Mouse (Mus musculus): ENCODE data around the gene Rfxank.

Rfxank gene

DNA sequence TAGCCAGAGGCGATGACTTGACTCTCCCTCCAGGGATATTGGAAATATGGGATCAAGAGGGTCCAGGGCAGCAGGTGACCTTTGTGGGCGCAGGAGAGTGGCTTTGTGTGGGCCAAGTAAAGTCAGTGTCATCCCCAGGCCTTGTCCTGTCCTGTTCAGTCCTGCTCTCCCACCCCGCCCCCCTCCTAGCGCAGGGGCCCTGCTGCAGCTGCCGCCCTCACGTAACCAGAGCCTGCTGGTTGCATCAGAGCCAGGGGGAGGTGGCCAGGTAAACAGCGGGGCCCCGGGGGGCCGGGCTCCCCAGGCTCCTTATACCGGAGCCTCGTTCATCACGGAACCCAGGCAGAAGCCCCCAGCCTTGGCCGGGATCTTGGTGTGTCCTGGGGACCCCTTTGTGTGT, 11.2 kb upstream of the Rfxank start:
- no peak for DNase-seq (ENCODE audit: low spot score in 2 of 2)

DNA sequence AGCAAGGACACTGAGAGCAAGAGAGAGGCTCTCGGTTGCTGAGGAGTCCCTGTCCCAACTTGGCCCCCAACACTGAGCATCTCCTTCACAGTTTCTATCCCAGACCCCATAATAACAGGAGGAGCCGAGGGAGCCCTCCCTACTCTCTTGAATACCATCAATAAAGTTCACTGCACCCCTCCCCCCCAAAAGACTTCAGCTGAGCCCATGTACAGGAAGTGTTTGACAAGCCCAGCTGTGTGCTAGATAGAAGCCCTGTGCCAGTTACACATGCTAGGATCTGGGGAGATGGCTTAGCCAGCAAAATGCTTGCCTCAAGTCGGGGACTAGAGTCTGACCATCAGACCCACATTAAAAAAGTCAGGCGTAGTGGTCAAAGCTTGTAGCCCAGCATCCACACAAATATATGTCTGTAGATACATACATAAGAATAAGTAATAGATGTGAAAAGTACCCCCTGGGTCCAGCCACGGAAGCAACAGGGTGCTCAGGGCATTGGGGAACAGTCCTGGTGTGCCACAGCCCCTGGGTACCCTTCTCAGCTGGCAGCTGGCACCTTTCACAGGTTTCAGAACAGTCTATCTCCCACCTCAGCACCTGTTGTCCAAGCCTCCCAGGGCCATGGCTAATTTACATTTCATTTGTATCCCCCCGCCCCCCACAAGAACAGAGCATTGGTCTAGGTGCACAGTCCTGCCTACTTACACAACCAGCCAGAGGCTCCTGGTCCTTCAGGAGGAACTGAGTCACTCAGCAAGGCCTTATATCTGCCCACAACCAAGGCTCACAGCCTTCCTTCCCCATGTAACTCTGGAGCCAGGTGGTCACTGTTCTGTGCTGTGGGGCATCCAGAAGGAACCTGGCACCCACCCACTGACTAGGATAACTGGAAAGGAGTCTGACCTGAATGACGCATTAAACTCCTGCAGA, 9.0 kb upstream of the Rfxank start:
- DNase-seq (ENCODE audit: low spot score in 2 of 2), result no peak

DNA sequence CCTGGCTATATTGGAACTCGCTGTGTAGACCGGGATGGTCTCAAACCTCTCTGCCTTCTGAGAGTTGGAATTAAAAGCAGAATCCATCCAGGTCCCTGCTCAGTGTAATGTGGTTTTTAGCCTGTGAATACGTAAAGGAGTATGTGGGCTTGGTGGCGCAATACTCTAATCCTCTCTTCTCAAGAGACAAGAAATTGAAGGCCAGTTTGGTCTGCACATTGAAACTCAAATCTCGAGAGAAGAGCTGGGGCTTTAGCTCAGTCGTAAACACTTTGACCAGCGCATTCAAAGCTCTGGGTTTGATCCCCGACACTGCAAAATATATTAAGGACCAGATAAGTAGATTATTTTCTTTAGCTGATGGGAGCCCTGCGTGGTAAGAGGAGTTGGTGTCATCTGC, 1.0 kb upstream of the Rfxank start:
- no peak for DNase-seq (ENCODE audit: low spot score in 2 of 2)

DNA sequence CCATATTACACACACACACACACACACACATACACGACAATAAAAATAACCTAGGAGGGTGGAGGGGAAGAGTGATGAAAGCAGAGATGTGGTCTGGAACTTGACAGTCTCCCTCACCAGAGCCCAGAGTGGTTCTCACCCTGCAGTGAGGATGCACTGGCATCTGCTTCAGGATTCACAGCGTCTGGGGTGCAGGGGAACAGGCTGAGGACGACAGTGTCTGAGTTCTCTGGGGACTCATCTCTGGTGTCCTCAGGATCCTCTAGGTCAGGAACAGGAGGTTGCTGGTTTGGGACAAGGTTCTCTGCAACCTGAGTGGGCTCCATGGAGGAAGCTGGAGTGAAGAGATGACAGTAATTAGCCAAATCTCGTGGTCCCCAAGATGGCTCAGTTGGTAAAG, 1.1 kb downstream of the Rfxank start:
- no peak for DNase-seq (ENCODE audit: low spot score in 2 of 2)

DNA sequence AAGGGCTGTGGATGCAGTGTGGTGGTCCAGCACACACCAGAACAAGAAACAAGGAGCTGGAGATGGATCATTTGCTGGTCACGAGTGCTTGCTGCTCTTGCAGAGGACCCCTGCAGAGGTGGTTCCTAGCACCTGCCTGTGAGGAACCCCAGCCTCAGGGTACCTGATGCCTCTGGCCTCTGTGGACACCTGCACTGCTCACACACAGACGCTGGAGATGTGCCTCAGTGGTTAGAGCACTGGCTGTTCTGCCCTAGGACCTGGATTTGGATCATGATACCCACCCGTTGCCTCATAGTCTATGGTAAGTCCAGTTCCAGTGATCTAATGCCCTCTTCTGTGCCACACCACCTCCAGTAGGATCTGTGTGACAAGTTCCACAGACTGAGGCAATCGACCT, 2.4 kb downstream of the Rfxank start:
- DNase-seq (ENCODE audit: low spot score in 2 of 2), result no peak

DNA sequence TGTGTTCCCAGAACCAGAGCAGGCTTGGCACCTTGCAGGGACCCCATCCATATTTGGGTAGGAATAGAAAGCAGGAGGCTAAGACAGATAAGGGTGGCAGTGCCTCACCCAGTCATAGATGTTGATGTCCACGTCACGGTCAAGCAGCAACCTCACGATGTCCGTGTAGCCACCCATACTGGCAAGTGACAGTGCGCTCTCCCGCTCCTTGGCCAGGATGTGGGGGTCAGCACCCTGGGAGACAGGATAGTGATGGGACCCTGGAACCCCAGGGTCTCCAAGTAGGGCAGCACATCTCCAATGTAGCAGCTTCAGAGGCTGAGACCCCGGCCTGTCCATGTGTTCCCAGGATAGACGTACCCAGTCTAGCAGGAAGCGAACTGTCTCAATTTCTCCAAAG, 4.0 kb downstream of the Rfxank start:
- DNase-seq (ENCODE audit: low spot score in 2 of 2), result no peak

DNA sequence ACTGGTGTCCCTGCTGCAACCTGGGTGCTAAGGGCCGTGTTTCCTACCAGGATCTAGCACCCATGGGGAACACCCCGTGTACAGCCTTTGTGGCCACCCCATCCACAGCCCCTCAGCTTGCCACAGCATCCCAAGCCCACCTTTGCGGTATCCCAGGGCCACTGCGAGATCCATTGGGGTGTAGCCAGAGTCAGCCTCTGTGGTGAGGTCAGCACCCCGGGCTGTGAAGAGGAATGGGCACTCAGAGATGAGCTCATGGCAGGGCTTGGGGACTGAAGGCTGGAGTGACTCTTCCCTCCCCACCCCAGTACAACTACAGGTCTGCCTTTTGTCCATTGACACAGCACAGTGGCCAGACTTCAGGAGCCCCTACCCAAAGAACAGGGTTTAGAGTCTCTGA, 4.9 kb downstream of the Rfxank start:
- no peak for DNase-seq (ENCODE audit: low spot score in 2 of 2)

DNA sequence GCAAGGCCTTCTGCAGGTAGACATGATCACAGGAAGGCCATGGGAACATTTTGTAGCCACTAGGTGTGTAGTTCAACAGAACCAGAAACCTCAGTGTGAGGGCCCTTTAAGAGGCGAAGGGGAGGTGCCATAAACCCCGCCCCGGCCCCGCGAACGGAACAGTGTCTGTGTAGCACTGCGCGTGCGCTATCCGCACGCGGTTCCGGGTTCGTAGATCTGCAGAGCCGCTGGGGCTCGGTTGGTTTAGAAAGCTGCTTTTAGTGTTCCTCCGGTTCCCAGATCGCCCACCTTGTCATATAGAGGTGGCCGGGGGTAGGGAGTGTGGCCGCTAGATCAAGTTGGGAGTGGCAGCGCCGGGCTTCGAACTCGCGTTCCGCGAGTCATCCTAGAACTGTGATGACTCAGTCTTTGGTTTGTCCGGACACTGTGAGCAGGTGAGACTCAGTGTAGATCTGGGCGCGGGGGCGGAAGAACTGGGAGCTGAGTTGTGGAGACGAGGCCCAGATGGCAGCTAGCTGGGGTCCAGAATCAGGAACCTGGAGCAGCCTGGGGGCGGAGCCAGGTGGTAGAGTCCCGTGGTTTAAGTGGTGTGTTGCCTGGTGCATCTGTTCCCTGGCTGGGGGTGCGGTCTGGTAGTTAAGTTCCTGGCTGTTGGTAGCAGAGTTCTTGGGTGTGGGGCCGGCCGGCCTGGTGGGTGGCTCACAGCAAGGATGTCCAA, 7.6 kb downstream of the Rfxank start, which contains the start of gene Nr2c2ap:
Nr2c2ap (plus strand) TSS at position 168 of the 718 bp plus-strand sequence.
- peak; percentile 63 to 74 for DNase-seq (ENCODE audit: low spot score in 2 of 2)

DNA sequence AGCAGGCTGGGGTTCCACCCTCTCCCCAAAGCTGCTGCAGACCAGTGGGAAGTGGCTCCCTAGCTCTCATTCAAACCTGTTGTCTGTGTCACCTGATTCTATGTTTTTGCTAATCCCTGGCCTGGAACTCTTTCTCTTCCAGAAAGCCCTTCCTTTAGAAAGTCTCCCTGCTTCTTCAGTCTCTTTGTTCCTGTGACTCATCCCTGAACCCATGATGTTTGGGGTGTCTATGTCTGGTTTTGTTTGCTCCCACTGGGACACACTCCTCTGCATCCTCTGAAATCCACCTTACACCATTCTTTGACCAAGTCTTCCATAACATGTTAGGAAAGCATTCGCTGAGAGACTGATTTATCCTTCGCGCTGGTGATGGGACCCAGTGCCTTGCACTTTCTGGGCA, 8.9 kb downstream of the Rfxank start:
- no peak for DNase-seq (ENCODE audit: low spot score in 2 of 2)

DNA sequence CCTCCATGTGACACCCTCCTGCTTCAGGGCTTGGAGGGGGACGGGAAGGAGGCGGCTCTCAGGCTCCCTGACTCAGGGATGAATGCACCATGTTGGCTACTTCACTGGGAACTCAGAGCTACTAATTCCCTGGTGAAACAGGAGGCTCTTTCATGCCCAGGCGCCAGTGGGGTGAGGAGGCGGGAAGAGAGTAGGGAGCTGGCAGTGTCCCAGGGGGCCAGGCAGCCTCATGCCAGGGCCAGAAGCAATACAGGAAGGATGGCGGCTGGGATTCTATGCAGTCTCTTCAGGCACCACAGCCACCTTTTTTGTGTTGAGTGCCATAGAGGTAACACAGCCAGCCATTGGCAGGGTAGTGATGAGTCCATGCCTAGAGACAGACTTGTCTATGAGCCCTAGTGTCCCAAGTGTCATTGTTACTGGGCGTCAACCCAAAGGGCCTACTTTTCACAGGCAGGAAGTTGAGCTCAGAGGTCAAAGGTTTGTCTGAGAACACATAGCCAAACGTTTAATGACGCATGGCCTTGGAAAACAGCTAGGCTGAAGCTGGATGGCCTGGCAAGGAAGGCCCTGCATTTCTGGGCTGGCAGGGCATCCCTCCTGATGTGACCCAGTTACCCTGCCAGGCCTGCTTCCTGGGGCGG, 9.5 kb downstream of the Rfxank start:
- DNase-seq (ENCODE audit: low spot score in 2 of 2), result peak; percentile 76 to 86

DNA sequence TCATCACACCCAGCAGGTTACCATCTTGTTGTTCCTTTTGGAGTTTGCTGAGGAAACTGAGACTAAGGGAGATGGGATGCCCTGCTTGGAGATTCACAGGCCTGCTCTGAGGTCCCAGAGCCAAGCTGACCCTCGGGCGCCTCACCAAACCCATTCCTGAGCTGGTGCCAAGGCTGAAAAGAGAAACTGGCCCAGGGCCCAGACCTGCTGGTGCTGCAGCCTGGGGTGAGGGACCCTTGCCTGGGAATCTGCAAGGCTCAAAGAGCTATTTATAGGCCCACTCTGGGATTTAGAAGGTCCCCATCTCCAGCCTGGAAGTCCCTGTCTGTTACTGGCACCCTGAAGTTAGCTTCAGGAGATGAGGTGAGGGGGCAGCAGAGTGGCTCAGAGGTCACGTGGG, 10.5 kb downstream of the Rfxank start:
- DNase-seq (ENCODE audit: low spot score in 2 of 2), result peak; percentile 61 to 74

DNA sequence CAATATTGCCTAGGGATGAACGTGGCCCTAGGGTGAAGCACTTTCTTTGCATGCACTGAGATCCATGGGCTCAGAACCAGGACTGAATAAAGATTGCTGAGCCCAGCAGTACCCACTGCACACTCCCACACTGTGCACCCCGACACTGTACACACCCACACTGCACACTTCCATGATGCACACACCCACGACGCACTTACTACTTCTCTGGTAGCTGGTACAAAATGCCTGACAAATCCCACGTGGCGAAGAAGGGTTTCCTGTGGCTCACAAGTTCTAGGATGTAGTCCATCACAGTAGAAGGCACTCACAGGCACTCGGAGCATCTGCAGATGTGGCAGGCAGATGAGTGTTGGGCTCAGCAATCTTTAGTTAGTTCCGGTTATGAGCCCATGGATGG, 14.0 kb downstream of the Rfxank start:
- no peak for DNase-seq (ENCODE audit: low spot score in 2 of 2)

DNA sequence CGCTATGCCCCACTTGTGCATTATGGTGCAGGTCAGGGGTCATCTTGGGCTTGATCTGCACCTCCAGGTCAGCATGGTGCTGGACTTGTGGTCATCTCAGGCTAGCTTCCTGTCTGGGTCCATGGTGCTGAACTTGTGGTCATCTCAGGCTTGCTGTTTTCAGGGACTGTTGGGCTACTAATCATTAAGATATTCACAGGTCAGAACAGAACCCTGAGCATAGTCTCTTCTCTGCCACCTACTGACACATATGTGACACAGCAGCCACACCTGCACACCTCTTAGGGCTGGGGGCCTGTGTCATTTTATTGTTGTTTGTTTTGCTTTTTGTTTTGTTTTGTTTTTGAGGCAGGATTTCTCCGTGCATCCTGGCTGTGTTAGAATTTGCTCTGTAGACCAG, 16.1 kb downstream of the Rfxank start:
- no peak for DNase-seq (ENCODE audit: low spot score in 2 of 2)

DNA sequence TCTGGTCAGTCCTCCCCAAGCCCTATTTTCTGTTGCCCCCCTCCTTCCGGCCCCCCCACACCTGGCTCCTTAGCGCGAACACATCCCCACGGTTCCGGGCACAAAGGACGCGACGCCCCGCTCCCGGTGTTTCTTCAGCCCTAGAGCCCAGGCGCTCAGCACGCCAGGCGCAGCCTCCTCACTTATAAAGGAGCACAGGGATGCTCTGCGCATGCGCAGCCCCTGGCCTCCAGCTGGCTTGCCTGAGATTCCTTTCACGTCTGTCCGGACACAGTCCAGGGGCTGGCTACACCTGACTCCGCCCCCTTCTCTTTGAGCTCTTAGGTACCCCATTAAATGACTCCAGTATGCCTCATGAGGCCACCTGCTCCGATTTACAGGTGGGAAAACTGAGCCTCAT, 18.3 kb downstream of the Rfxank start, which contains the start of gene Ncan:
Ncan (minus strand) TSS at position 207 of the 400 bp plus-strand sequence.
- DNase-seq (ENCODE audit: low spot score in 2 of 2), result peak; percentile 88 to 89

DNA sequence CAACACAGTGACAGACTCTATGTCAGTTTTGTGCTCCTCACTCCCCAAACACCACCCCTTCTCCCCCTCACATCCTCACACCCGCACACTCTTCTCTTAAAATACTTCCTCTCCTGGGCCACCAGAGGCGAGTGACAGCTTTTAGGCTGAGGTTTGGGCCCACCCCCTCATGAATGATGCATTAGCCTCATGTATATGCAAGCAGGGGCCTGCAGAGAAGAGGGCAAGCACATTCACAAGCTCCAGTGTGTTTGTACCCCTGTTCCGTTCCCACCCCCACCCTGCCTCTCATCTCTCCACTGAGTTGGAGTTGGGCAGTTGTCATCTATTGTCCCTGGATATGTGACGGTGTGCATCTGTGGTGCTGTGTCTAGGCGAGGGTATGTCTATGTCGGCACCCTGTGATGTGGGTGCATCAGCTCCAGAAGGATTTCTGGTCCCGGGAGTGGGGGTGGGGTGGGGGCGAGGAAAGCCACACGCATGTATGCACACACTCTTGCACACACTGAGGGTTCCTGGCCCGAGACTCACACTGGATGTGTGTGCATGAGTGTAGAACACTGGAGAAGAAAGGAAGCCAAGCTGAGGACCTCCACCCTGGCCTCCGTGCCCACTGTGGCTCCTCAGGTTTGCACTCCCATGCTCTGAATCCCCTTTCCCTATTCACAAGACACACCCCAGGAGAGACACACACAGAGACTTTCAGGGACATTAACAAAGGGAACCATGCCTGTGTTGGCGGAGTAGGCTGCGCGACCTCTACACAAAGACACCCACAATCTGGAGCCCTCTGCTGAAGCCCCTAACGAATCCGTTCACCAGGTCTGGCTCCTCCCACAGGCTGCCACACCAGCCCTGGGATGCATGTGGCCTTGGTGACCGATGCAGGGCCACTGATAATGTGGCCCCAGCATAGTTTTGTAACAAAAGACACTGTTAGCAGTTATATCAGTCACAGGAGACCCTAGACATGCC, 19.9 kb downstream of the Rfxank start:
- peak; percentile 70 to 86 for DNase-seq (ENCODE audit: low spot score in 2 of 2)

DNA sequence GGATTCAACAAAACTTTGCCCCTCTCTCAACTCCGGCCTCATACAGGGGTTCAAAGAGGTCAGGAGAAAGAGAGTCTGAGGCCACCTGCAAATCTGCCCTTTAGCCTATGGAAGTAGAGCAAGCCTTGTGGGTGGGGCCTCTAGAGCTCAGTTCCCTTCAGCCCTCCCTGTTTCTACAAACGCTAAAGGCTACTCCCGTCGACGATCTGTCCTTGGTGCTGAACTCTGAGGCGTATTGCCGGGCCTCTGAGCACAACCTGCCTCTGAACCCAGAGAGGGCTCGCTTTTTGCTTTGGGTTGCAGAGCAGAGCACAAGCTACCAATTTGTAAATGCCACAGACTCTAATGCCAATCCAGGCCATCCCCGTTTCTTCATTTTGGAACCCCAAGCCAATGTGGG, 21.3 kb downstream of the Rfxank start:
- DNase-seq (ENCODE audit: low spot score in 2 of 2), result no peak

DNA sequence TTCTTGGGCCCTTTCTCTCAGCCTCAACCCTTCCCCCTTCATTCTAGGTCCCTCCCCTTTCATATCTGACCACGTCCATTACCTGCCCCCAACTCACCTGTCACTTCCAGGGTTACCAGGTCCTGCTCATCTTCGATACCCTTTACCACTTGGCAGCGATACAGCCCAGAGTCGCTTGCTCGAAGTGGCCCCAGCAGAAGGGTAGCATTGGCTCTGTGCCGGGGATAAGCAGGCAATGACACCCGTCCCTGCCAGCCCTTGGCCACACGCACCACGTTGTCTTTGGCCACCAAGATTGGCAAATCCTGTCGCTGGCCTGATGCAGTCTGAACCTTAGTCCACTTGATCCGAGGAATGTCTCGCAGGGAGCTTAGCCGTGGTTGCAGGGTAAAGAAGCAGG, 24.1 kb downstream of the Rfxank start:
- DNase-seq (ENCODE audit: low spot score in 2 of 2), result no peak

DNA sequence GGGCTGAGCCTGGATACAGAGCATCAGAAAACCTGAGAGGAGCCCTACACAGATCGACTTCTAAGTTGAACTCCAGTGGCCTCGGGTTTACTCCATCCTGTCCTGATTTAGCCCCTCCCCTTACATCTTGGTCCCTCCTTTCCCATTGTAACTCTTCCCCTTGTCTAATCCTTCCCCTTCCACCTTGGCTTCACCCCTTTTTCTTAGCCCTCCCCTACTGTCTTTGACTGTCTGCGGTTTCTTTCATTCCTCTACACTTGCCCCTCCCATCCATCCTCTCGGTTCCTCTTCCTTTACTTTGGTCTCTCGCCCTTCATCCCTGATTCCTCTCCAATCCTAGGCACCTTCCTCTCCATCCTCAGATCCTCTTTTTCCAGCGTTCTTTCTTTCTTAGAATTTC, 24.5 kb downstream of the Rfxank start:
- no peak for DNase-seq (ENCODE audit: low spot score in 2 of 2)

DNA sequence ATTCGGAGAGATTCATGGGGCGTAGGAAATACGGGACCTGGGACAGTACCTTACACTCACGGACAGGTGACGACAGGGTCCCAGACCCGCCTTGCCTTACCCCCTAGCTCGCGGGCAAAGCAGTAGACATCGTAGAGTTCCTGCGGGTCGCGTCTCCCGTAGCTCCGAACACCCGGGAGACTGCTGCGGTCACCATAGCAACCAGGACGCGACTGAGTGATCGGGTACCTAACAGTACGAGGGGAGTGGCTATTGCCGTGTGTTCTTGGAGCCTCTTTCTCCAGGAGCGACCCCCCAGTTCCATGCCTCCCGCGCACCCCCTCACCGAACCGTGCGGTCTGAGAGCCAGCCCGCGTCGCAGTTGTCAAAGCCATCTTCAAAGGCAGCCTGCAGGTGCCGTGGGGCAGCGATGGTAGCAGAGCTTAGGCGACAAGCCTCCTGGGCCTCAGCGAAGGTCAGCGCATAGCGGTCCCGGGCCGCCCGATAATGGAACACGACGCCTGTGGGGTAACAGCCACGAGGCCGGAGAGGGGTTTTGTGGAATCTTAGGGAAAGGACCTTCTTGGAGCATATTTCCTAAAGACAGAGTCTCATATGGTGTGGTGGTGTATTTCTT, 26.4 kb downstream of the Rfxank start:
- DNase-seq (ENCODE audit: low spot score in 2 of 2), result no peak

DNA sequence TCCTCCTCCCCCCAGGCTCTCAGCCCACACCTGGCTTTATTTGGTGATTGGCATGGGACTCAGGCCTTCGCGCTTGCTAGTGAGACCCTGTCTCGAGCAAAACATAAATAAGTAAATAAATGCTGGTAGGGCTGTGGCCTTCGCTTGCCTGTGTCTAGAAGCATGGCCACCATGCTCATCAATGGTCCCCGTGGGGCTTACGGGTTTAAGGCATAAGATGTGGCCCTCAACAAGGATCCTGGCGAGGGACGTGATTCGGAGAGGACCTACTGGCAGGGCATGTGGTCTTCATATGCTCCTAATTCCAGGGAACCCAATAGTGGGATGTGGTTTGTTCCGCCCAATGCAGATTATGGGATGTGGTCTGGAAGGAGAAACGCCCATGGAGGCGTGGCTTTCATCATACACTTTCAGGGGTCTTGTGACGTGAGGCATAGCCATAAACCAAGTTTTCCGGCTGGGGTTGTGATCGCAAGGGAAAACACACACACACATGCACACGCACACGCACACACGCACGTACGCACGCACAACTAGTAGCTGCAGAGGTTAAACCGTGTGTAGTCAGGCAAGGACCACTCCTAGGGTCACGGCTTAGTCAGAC, 27.7 kb downstream of the Rfxank start:
- no peak for DNase-seq (ENCODE audit: low spot score in 2 of 2)
